Mouse (Mus musculus) megakaryocyte, embryonic 14.5 days (primary cell): ENCODE measurements around the gene Mrpl46. TPM values are rescaled to one million over a fixed set of nuclear protein-coding genes. Genes with fewer than 3 reads are reported as not detected.

ENCODE experiments used
- H3K27me3 ChIP-seq: replicated peaks from 2 replicates; pipeline ENCODE3; 2012; ENCODE audit warnings: inconsistent platforms
- H3K36me3 ChIP-seq: replicated peaks from 2 replicates; pipeline ENCODE3; 2012; ENCODE audit warnings: low read length, inconsistent platforms, mixed read lengths
- H3K4me1 ChIP-seq: 2 replicates; pipeline ENCODE4 v1.6.1; 2012; ENCODE audit warnings: inconsistent platforms
- H3K4me3 ChIP-seq: replicated peaks from 2 replicates; pipeline ENCODE3; 2012; ENCODE audit warnings: moderate library complexity, mild to moderate bottlenecking, inconsistent platforms
- H3K9me3 ChIP-seq: 2 replicates; pipeline ENCODE4 v1.6.1; 2012; ENCODE audit warnings: inconsistent platforms
- FLI1 ChIP-seq: IDR thresholded peaks from 2 replicates; pipeline ENCODE4 v1.6.1; 2012; ENCODE audit warnings: low read length, inconsistent platforms, mixed read lengths
- GATA1 ChIP-seq: IDR thresholded peaks from 3 replicates; pipeline ENCODE4 v1.6.1; 2012; ENCODE audit warnings: mixed read lengths, low read length, inconsistent platforms, borderline replicate concordance
- polyA plus RNA-seq: library from polyadenylated mRNA; stranded (reverse); fragments of >175 nt; gene quantifications from 2 replicates; pipeline ENCODE4 v1.2.3, GENCODE M21; 2012; ENCODE audit warnings: low replicate concordance; ENCODE audit not compliant: insufficient read depth

The Mrpl46 gene
- polyA plus RNA-seq, 1 experiment: 14.3 TPM

DNA sequence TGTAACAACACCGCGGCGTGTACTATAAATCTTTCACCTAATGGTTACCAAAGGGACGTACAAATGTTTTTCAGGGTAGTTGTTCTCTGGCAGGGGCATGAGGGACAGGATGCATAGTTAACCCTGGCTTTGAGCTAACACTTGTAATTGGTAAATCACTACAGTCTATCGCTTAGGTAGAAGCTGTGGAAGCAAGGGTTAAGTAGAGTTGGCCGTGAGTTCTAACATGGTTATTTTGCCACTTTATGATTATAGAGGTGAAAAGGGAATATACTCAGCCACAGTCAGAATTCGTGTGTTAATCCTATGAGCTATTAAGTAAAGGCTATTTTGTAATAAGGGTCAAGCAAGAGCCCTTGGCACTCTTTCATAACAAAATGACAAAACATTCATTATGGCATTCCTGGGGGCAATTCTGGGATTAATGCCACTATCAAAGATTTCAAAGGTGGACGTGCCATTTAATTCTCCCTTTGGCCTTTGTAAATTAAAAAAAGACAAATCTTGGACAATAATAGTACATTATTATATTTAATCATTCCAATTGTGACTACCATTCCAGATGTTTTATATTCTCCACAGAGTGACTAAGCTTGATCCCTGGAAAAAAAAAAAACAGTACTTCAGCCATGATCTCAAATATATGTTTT, 43.9 kb downstream of the Mrpl46 start:
- no peak for TF ChIP-seq FLI1
- no peak for TF ChIP-seq GATA1
- Histone ChIP-seq H3K4me1 (no peaks in the 10 kb centered on the region), H3K36me3 (no peaks in the 10 kb centered on the region), H3K9me3 (no peaks in the 10 kb centered on the region), H3K4me3 (no peak overlapping the region), H3K27me3 (peaks cover 4% of the 10 kb centered on the region)

DNA sequence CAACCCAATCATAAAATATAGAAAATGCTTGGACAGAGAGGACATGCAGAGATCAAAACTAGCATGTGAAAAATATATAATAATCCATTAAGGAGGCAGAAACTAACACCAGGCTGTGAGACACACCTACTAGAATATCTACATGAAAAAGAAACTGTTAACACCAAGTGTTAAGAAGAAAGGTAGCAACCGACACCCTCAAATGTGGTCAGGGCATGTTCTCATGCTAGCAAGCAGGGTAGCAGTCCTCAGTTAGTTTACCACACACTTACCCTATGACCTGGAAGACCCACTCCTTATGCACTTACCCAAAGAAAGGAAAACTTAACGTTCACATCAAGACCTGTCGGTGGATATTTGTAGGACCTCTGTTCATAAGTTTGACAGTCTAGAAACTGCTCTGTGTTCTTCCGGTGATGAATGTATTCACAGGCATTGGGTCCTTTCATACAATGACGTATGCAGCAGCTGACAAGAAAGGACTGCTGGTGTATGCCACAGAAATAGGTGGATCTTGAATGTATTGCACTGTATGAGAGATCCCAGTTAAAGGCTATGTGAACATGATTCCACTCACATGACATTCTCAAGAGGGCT, 45.6 kb downstream of the Mrpl46 start, which contains the start of gene Ntrk3:
Ntrk3 (minus strand) TSS at position 399 of the 597 bp plus-strand sequence.
- no peaks in the 10 kb centered on the region for H3K36me3 ChIP-seq
- TF ChIP-seq FLI1 (no peak), GATA1 (no peak)
- H3K4me3 ChIP-seq: no peak within 1 kb of the TSS
- no peaks in the 10 kb centered on the region for H3K4me1 ChIP-seq
- peaks cover 2% of the 10 kb centered on the region for H3K27me3 ChIP-seq
- H3K9me3 ChIP-seq: no peaks in the 10 kb centered on the region

DNA sequence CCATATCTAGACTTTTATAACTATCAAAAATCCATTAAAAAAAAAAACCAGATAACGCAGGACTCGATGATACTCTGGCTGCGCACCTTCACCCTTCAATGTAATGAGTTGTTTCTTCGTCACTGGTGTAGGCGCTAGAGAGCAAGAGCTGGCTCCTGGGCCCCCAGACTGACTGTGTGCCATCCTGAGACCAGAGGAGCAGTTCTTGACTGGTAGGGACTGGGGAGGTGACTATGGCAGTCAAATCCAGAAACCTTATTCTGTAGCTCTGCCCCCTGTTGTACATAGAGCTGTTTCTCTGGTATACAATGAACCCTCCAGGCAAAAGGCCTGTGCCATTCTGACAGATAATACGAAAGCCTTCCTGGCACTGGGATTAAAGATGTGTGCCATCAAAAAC, 46.1 kb downstream of the Mrpl46 start:
- H3K9me3 ChIP-seq: no peaks in the 10 kb centered on the region
- no peak overlapping the region for H3K4me3 ChIP-seq
- no peaks in the 10 kb centered on the region for H3K36me3 ChIP-seq
- peaks cover 2% of the 10 kb centered on the region for H3K27me3 ChIP-seq
- no peak for TF ChIP-seq GATA1
- no peak for TF ChIP-seq FLI1
- no peaks in the 10 kb centered on the region for H3K4me1 ChIP-seq

DNA sequence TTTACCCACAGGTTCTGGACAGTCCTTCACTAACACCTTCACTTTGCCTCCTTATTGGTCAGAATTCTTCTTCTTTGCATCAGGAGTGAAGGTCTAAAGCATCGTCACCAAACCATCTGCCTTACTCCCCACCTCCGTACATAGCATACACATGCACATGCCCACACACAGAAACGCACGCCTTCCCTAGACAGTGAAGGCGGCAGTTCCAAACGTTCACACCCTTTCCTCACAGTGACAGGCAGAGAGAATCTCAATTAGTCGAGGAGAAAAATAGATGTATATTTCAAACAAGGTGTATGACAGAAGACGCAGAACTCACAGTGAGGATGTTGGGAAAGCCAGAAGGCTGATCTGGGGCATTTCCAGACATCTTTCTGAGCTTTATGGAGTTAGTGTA, 51.9 kb downstream of the Mrpl46 start:
- no peak for TF ChIP-seq FLI1
- TF ChIP-seq GATA1: no peak
- H3K36me3 ChIP-seq: no peaks in the 10 kb centered on the region
- no peaks in the 10 kb centered on the region for H3K4me1 ChIP-seq
- no peaks in the 10 kb centered on the region for H3K9me3 ChIP-seq
- H3K4me3 ChIP-seq: no peak overlapping the region
- H3K27me3 ChIP-seq: peaks cover 7% of the 10 kb centered on the region

Other genes starting within 250 kb of the Mrpl46 start
- gene Ntrk3, start 45.5 kb downstream of the Mrpl46 start, polyA plus RNA-seq: not detected in 2 replicates
- 142 and 156 TPM in 2 replicates for gene Mrps11, start 412 bp downstream of the Mrpl46 start, polyA plus RNA-seq
- gene Det1, start 63.7 kb upstream of the Mrpl46 start, polyA plus RNA-seq: 1.0 and 1.9 TPM in 2 replicates
- gene Aen, start 112.3 kb upstream of the Mrpl46 start, polyA plus RNA-seq: 34.1 and 96.8 TPM in 2 replicates
- 31.4 and 127 TPM in 2 replicates for gene Isg20, start 129.9 kb upstream of the Mrpl46 start, polyA plus RNA-seq